Mouse (Mus musculus) G1E (cell line): ENCODE data around the gene Sorcs2.

Source experiments
- CTCF ChIP-seq: IDR thresholded peaks from 2 replicates; pipeline ENCODE4 v1.5.1; 2012; ENCODE audit warnings: low read depth, low read length, inconsistent platforms, mixed read lengths
- GATA1 ChIP-seq: IDR thresholded peaks from 2 replicates; pipeline ENCODE4 v1.6.1; 2012; ENCODE audit warnings: borderline replicate concordance, low read length, inconsistent platforms, mixed read lengths
- GATA2 ChIP-seq: IDR thresholded peaks from 2 replicates; pipeline ENCODE4 v1.6.1; 2012; ENCODE audit warnings: low read depth, low read length, inconsistent platforms, borderline replicate concordance
- POLR2AphosphoS5 ChIP-seq: IDR thresholded peaks from 2 replicates; pipeline ENCODE4 v1.6.1; 2012; ENCODE audit warnings: low read depth, low read length, inconsistent platforms; ENCODE audit not compliant: insufficient replicate concordance
- TAL1 ChIP-seq: conservative IDR thresholded peaks from 2 replicates; pipeline ENCODE4 v1.6.1; 2012; ENCODE audit warnings: low read depth, low read length, inconsistent platforms, mixed read lengths

DNA sequence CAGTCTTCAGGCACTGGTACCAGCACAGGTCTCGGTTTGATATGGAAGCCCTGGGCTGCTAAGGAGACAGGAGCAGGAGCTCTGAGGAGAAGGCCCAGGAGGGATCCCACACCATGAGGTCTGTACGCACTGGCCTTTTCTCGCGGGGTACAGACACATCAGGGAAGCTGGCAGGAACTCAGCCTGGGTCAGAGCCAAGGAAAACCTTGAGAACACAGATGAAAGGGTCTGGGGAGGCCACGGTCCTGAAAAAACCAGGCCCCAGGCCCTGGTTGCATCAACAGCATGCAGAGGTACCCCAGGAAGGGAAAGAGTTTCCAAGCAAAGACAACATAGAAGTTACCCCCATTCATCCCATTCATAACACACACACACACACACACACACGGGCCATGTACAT is 85.0 kb downstream of the Sorcs2 start:
- TF ChIP-seq CTCF = no peak
- TF ChIP-seq POLR2AphosphoS5 = no peak
- no peak for TF ChIP-seq GATA1
- no peak for TF ChIP-seq TAL1
- TF ChIP-seq GATA2 = no peak
